Mouse (Mus musculus) intestine, embryonic 16.5 days (tissue): Measurements from ENCODE around the gene Dync1li2. TPM values are rescaled to one million over a fixed set of nuclear protein-coding genes. Genes with fewer than 3 reads are reported as not detected.

Experiments
- ATAC-seq: fragments of 200-750 bp; cut with Nextera tagmentation; 2 replicates; pipeline ENCODE4 v1.8.0; 2017; ENCODE audit warnings: moderate TSS enrichment, moderate library complexity
- H3K27ac ChIP-seq: fragments of 300-500 bp; sonication (generic); 2 replicates; pipeline ENCODE4 v1.5.1; 2014; ENCODE audit warnings: mild to moderate bottlenecking, low read length
- H3K27me3 ChIP-seq: fragments of 300-500 bp; sonication (generic); replicated peaks from 2 replicates; pipeline ENCODE4 v1.6.1; 2014; ENCODE audit warnings: low read length, control low read depth, mixed read lengths; ENCODE audit not compliant: control insufficient read depth, insufficient read depth
- H3K36me3 ChIP-seq: fragments of 300-500 bp; sonication (generic); 2 replicates; pipeline ENCODE4 v1.6.1; 2014; ENCODE audit warnings: low read length, control low read depth; ENCODE audit not compliant: control insufficient read depth, insufficient read depth
- H3K4me1 ChIP-seq: fragments of 300-500 bp; sonication (generic); 2 replicates; pipeline ENCODE4 v1.6.1; 2014; ENCODE audit warnings: low read length, control low read depth, mixed read lengths; ENCODE audit not compliant: control insufficient read depth, insufficient read depth
- H3K4me2 ChIP-seq: fragments of 300-500 bp; sonication (generic); 2 replicates; pipeline ENCODE4 v1.6.1; 2014; ENCODE audit warnings: low read depth, low read length, control low read depth
- H3K4me3 ChIP-seq: fragments of 300-500 bp; sonication (generic); 2 replicates; pipeline ENCODE4 v1.5.1; 2014; ENCODE audit warnings: mild to moderate bottlenecking, low read length
- H3K9ac ChIP-seq: fragments of 300-500 bp; sonication (generic); 2 replicates; pipeline ENCODE4 v1.6.1; 2014; ENCODE audit warnings: low read depth, low read length
- H3K9me3 ChIP-seq: fragments of 300-500 bp; sonication (generic); 2 replicates; pipeline ENCODE4 v1.6.1; 2016; ENCODE audit warnings: low read length, control low read depth; ENCODE audit not compliant: control insufficient read depth
- WGBS: fragments of 180-500 bp; shearing (Covaris S2); extraction: QIAGEN DNeasy Blood & Tissue Kit; methylation state at CpG from one replicate; pipeline ENCODE4 v1.1.7; 2014; 5-methylcytosine and 5-hydroxymethylcytosine counted together
- polyA plus RNA-seq: library from polyadenylated mRNA; unstranded; fragments of >200 nt; fragmentation: Nextera tagmentation; extraction: Ambion mirVana; gene quantifications from 2 replicates; pipeline ENCODE4 v1.2.1, GENCODE M21; 2015

Dync1li2 gene
- polyA plus RNA-seq, 1 experiment from 2014 or later = 38.7 TPM

DNA sequence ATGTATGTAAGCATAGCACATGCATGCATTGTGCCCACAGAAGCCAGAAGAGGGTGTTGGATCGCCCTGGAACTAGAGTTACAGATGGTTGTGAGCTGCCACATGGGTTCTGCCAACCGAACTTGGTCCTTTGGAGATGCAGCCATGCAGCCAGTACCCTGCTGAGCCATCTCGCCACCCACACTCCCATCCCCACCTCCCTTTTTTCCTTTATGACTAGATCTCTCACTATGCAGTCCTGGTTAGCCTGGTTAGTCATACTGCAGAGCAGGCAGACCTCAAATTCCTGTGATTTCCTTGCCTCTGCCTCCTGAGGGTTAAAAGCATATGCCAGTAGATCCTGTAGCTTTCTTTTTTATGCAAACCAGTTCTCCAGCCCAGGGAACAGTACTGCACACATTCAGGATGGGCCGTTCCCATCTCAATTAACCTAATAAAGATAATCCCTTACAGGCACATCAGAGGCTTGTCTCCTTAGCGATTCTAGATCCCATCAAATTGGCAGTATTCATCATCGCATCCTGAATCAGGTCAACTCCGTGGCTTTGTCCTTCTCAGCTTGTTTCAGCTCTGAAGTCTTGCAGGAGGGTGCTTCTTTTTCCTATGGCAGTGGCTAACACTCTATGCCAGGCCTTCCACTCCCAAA lies 32.1 kb downstream of the Dync1li2 start:
- Histone ChIP-seq H3K4me3 (no peak overlapping the region), H3K36me3 (no peaks in the 10 kb centered on the region), H3K27ac (no peak overlapping the region), H3K4me2 (no peak overlapping the region), H3K9me3 (no peaks in the 10 kb centered on the region), H3K9ac (no peak overlapping the region), H3K4me1 (no peaks in the 10 kb centered on the region; the same call in 1 of the 2 replicates), H3K27me3 (no peaks in the 10 kb centered on the region)
- WGBS = 64% methylated on average over 7 of the region's 7 CpGs
- no peak for ATAC-seq

- WGBS = 84% methylated on average over 7 of the region's 7 CpGs
- Histone ChIP-seq H3K4me3 (no peak overlapping the region), H3K9me3 (no peaks in the 10 kb centered on the region), H3K4me2 (no peak overlapping the region), H3K9ac (no peak overlapping the region), H3K36me3 (no peaks in the 10 kb centered on the region), H3K27ac (no peak overlapping the region), H3K27me3 (no peaks in the 10 kb centered on the region), H3K4me1 (peaks cover 4% of the 10 kb centered on the region; the same call in 1 of the 2 replicates)
- no peak for ATAC-seq
Observed at GRCm38 (mm10) chr8:104408328-104409110, 34.3 kb downstream of the Dync1li2 start.

GRCm38 (mm10) chr8:104406340-104407128 lies 36.3 kb downstream of the Dync1li2 start:
- WGBS = 73% methylated on average over 6 of the region's 6 CpGs

DNA sequence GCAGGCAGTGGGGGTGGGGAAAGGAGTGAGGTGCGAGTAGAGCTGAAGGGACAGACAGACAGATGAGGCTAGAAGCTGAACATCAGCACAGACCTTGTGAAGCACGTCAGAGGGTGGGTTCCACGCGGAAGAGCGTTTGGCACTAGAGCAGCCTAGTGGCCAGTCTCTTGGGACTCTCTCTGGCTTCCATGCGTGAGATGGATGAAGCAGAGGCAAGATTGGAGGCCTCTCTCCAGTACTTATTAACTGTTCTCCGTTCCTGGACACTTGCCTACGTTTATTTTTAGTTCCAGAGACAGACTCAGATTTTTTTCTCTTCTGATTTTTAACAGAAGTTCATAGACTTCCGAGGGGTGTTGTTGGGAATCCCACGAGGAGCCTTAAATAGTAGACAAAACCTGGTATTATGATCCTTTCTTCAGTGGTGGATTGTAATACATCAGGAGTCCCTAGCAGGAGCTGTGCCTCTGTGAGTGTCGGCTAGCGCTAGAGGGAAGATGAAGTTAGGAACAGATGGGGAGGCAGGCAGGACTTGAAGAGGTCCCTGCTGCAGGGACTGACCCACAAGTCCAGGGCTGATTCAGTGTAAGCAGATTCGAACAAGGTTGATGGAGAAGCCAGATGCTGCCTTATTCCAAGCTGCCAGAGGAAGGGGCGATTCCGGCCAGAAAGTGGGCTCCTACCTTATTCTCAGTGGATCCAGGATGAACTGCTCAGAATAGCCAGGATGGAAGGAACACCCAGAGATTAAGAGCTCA lies 37.2 kb downstream of the Dync1li2 start:
- no peaks in the 10 kb centered on the region for H3K36me3 ChIP-seq
- no peak overlapping the region for H3K9ac ChIP-seq
- no peaks in the 10 kb centered on the region for H3K9me3 ChIP-seq
- peak; percentile 65 for ATAC-seq
- H3K27me3 ChIP-seq = no peaks in the 10 kb centered on the region
- H3K27ac ChIP-seq = 0 out of 2 replicates have a peak overlapping the region, but pooled peaks have one; percentile 2
- no peak overlapping the region for H3K4me3 ChIP-seq
- H3K4me1 ChIP-seq = 0 out of 2 replicates have a peak, but pooled peaks cover 4% of the 10 kb centered on the region
- no peak overlapping the region for H3K4me2 ChIP-seq
- WGBS = 53% methylated on average over 15 of the region's 15 CpGs

More at GRCm38 (mm10) chr8:104406340-104407128, 36.3 kb downstream of the Dync1li2 start:
- Histone ChIP-seq H3K36me3 (no peaks in the 10 kb centered on the region), H3K27ac (no peak overlapping the region), H3K9me3 (no peaks in the 10 kb centered on the region), H3K9ac (no peak overlapping the region), H3K4me1 (0 out of 2 replicates have a peak, but pooled peaks cover 4% of the 10 kb centered on the region), H3K4me3 (no peak overlapping the region), H3K27me3 (no peaks in the 10 kb centered on the region), H3K4me2 (no peak overlapping the region)
- no peak for ATAC-seq

DNA sequence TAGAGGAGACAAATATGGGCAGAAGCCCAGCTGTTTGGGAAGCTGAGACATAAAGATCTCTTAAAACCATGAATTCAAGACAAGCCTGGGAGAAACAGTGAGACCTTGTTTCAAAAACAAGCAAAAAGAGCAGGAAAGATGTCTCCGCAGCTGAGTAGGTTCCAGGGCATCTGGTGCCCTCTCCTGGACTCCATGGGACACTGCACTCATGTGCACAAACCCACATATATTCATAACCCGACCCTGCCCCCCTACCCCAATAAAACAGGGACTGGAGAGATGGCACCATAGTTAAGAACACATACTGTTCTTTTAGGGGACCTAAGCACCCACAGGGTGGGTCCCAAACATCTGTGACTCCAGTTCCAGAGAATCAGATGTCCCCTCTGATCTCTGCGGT lies 39.3 kb downstream of the Dync1li2 start:
- no peak overlapping the region for H3K27ac ChIP-seq
- 64% methylated on average over 3 of the region's 3 CpGs for WGBS
- no peak for ATAC-seq
- no peak overlapping the region for H3K4me2 ChIP-seq
- no peaks in the 10 kb centered on the region for H3K9me3 ChIP-seq
- H3K36me3 ChIP-seq = no peaks in the 10 kb centered on the region
- H3K27me3 ChIP-seq = no peaks in the 10 kb centered on the region
- no peak overlapping the region for H3K4me3 ChIP-seq
- 0 out of 2 replicates have a peak, but pooled peaks cover 4% of the 10 kb centered on the region for H3K4me1 ChIP-seq
- no peak overlapping the region for H3K9ac ChIP-seq

DNA sequence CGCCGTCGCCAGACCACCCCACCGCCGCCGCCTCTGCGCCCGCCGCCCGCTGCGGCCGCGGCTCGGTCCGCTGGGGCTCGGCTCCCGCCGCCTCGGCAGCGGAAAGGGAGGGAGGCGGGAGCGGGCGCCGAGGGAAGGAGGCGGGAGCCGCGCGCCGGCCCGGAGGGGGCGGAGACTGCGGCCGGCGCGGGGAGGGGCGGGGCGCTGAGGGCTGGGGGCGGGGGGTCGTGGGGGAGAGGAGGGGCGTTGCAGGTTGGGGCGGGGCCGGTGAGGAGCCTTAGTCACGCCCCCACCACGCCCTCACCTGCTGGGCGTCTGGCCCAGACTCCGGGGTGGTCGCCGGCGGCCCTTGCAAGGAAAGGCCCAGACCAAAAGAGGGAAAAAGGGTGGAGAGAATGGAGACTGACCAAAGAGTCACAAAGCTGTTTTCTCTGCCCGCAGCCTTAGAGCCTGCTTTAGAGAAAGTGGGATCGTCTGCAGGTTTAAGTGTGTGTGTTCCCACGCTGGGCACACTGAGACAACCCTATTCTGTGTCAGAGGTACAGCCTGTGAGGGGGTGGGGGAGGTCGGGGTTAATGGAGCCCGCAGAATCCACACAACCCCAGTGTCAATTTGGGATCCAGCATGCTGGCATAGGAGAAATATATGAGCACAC lies 47.0 kb downstream of the Dync1li2 start, which contains the start of gene Cmtm4:
Gene Cmtm4, minus strand, starts transcription at position 105 of the 655 bp plus-strand sequence.
- Histone ChIP-seq H3K4me1 (peaks cover 22% of the 10 kb centered on the region), H3K27ac (peak within 1 kb of the TSS; percentile 91), H3K27me3 (no peaks in the 10 kb centered on the region), H3K36me3 (no peaks in the 10 kb centered on the region), H3K4me3 (peak within 1 kb of the TSS; percentile 85), H3K4me2 (peak within 1 kb of the TSS; percentile 87), H3K9me3 (peaks cover 5% of the 10 kb centered on the region; the same call in 1 of the 2 replicates), H3K9ac (peak within 1 kb of the TSS; percentile 95)
- WGBS = 3% methylated on average over 18 of the region's 54 CpGs
- ATAC-seq = peak; percentile 83

- peak; percentile 72 for ATAC-seq
- peak overlapping the region; percentile 85 for H3K4me3 ChIP-seq
- no peaks in the 10 kb centered on the region for H3K27me3 ChIP-seq
- H3K4me2 ChIP-seq = peak overlapping the region; percentile 87
- H3K27ac ChIP-seq = peak overlapping the region; percentile 91
- H3K9ac ChIP-seq = peak overlapping the region; percentile 95
- peaks cover 5% of the 10 kb centered on the region; the same call in 1 of the 2 replicates for H3K9me3 ChIP-seq
- H3K36me3 ChIP-seq = no peaks in the 10 kb centered on the region
- under 1% methylated on average over 75 of the region's 82 CpGs for WGBS
- peaks cover 22% of the 10 kb centered on the region for H3K4me1 ChIP-seq
Observed at GRCm38 (mm10) chr8:104394801-104395702, 47.8 kb downstream of the Dync1li2 start.
